Mouse (Mus musculus): ENCODE results near the gene Abhd14b.

The Abhd14b gene

GRCm38 (mm10) chr9:106447348-106447747 lies at the start of gene Abhd14b, which contains the start of gene Abhd14a:
Gene Abhd14b (plus strand): TSS chr9:106447459.
Gene Abhd14a (minus strand): TSS chr9:106447678.
- DNase-seq: peak; percentile 96 to 97

DNA sequence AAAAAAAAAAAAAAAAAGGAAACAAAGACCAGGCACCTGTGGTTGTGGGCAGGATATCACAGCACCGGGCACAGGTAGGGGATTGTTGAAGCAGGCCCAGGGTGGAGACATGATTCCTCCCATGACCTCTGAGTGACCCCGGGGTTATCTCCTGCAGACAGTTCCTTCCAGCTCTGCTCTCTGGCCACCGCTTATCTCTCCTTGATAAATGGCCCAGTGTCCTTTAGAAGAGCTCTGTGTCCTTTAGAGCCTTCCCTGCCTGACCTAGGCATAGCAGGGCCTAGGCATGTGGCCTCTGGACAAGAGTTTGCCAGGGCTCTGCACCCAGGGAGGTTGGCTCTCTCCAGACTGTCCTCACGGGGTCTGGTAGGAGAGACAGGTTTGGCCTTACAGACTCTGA lies 49.5 kb upstream of the Abhd14b start:
- no peak for DNase-seq

DNA sequence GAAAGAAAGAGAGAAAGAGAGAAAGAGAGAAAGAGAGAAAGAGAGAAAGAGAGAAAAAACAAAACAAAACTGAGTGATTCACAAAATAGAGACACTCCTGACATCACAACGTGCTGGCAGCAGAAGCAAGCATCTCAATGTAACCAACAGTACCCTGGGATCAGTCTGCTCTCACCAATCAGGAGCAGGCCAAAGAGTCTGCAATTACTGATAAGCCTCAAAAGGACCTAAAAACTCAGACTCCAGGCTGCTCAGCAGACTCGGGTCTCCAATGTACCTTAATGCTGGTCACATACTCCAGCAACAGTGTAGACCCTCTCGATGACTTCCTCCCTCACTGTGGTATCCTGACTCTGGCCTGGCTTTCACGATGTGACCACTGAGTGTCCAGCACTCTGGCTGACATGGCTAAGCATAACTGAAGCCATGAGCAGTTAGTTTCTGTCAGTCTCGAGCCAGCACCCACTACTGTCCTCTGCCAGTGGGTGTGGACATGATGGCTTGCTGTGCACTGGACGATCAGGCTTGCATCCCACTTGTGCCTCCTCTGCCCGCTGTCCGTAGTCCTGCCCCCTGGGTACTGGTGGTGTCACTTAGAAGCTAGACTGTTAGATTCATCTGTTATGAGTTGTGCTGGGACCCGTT lies 48.5 kb upstream of the Abhd14b start:
- no peak for DNase-seq

GRCm38 (mm10) chr9:106399808-106400207 lies 47.5 kb upstream of the Abhd14b start:
- DNase-seq: no peak

DNA sequence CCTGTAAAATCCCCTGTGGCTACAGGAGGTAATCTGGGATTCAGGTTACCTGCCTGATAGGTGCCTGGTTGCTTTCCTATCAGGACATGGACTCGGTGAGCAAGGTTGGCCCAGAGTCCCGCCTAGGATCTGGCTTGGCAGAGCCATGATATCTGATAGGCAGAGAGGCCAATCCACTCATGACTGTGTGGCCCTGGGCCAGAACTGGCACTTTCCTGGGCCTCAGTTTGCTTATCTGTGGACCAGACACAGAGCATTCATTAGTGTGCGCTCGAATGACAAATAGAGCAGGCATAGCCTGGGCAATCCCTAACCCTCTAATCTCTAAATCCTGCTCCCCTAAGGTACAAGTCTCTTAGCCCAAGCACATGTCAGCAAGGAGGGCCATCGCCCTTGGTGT lies 45.1 kb upstream of the Abhd14b start:
- DNase-seq: no peak

DNA sequence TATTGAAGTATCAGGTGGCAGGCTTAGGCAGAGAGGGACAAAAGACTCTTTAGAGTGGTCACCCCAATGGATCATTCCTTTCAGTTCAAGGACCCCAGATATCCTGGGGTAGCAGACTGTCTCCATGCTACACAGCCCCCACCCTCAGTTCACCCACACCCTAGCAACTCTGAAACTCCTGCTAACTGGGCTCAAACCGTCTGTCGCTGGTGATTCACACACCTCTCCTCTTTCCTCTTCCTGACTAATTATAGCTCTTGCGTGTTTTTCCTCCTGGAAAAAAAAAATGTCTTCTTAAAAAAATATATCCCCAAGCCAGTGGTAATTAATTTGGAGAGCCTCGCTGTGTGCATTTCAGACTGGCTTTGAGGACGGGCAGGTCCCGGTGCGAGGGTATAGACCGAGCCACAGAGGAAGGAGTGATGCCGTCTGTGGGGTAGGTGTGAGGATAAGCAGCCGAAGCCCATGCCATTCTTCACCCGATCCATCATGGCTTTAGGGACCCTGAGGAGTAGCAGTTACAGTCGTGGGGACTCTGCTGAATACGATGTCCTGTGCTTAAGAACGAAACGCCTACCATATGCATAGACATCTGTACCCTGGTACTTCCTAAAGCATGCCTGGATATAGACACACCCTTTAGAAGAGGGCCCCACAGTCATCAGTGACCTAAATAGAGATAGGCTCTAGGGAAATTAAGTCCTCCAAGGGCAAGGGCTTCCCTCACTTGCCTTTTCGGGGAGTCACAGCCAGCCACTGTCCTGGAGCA lies 44.5 kb upstream of the Abhd14b start:
- DNase-seq: no peak

- DNase-seq: peak; percentile 51 to 73
These were observed 42.0 kb upstream of the Abhd14b start for GRCm38 (mm10) chr9:106405275-106405674.

GRCm38 (mm10) chr9:106406443-106407078 lies 40.7 kb upstream of the Abhd14b start:
- DNase-seq: peak; percentile 55 to 58

DNA sequence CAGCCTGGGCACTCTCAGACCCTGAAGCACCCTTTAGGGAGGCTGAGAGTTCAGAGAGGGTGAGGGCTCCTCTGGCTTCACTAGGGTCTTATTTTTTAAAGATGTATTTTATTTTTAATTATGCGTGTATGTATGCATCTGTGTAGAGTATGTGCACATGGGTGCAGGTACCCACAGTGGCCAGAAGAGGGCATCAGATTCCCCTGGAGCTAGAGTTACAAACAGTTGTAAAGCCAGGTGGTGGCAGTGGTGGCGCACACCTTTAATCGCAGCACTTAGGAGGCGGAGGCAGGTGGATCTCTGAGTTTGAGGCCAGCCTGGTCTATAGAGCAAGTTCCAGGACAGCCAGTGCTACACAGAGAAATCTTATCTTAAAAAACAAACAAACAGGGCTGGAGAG lies 38.2 kb upstream of the Abhd14b start:
- no peak for DNase-seq

DNA sequence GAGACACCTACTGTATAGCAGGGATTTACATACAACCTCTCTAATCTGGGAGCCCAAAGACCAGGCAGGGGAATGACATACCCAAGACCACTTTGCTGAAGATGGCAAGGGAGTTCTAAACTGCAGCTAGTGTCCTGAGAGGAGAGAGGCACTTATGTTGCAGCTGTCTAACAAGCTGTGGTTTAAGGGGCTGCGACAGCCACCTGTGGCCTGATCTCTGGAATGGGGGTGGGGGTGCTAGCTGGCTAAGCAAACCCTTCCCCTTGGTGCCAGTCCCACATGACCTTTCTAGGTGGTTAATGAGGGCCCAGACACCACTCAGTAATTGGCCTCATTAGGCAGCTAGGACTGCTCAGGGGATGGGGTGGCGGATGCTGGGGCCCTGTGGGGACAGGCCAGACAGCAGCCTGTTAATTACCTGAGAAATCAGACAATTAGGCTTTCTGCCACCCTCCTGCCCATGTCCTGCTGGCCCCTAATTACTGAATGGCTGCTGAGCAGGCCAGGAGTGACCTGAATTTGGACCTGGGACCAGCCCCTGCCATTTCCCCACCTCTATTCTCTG lies 37.1 kb upstream of the Abhd14b start:
- no peak for DNase-seq

- no peak for DNase-seq
These were observed 36.1 kb upstream of the Abhd14b start for GRCm38 (mm10) chr9:106411091-106411594.

DNA sequence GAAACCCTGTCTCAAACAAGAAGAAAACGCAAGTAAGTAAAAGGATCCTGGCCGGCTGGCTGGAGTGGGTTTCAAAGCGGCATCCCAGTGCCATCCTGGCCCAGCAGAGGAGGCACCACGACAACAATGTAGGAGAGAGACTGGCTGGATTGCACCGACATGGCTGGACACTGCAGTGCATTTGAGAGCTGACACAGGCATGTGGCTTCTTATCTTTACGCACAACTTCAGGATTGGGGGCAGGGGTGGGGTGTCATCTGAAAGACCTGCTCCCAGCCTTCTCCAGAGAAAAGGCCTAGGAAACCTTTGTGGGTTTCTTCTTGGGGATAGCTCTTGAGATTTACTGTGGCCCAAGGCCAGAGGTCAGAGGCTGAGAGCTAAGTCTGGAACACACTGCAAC lies 35.5 kb upstream of the Abhd14b start:
- no peak for DNase-seq

- DNase-seq: no peak
These were observed 35.0 kb upstream of the Abhd14b start for GRCm38 (mm10) chr9:106412210-106412609.

GRCm38 (mm10) chr9:106413606-106414005 lies 33.7 kb upstream of the Abhd14b start:
- no peak for DNase-seq

DNA sequence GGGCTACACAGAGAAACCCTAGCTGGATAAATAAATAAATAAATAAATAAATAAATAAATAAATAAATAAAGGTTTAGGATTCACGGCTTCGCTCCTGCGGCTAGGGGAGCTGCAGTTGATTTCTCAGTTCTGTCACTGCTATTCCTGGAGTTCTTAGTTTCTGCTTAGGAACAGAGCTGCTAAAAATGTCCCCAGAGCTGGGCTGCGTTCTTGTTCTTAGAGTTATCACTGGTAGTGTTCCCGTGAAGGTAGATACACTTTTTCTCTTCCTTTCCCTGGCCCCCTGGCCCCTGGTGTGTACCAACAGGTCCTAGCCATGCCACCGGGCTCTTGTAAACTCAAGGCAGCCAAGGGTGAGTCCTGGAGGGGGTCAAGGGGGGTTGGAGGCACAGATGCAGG lies 30.4 kb upstream of the Abhd14b start:
- no peak for DNase-seq

- DNase-seq: peak; percentile 90 to 94
These were observed 29.2 kb upstream of the Abhd14b start for GRCm38 (mm10) chr9:106417841-106418625.

DNA sequence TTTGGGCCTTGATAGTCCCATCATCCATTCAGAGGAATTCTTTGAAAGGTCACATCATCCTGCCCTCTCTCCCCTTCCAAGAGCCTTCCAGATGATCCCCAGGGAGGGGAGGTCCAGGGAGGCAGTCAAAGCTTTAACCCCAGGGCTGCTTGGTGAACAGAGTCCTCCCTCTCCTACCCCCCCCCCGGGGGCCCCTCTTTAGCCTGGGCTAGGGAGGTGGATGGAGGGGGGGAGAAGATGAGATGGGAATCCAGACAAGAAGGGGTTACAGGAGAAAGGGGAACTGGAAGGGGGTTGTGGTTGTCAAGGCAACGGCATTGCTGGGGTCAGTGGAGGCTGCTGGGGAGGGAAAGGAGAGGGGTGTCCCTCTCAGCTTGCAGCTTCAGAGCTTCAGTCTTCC lies 26.7 kb upstream of the Abhd14b start:
- DNase-seq: peak in 1 of 2 experiments; percentile 25

DNA sequence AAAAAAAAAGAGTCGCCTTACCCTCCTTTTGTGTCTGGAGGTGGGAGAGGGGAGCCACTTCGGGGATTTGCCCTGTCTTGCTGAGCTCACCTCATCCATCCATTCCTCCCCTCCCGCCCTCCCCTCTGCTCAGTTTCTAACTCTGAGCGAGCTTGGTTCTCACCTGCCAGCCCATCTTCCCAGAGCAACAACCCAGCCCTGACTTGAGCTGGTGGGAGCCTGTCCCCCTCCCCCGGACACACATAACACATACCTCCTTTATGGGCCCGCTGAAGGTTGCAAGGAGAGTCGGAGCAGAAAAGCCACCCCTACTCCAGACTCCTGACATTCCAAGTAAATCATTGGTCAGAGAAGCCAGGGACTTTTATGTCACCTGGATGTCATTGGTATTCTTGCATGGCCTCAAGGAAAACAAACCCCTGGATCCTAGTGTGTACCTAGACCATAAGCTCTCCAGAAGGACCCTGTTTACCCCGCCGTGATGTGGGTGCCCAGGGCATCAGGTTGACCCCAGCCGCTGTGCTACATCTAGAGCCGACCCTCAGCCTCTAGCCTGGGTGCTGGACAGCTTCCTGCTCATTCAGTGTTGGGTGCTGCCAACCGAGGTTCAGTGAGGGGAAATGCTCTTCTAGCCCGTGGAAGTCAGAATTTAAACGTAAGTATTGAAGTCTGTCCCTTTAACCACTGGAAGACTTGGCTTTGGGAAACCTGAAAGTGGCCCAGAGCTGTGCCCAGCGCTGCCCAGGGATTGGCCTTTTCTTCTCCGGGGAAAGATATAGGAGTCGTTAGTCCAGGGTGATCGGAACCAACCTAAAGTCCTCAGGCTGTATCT lies 26.0 kb upstream of the Abhd14b start:
- DNase-seq: peak in 1 of 2 experiments; percentile 32

DNA sequence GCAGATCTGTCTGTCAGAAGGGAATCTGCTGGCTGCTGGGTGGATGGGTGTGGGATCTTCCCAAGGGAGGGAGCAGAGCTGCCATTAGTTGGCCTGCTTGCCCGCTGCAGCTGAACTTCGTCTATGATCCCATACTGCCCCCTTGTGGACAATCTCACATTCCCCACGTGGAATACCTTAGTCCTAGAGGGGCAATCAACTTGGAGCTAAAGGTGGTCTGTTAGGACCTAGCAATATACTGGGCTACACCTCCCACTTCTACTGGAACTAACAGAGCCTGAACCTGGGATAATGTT lies 25.4 kb upstream of the Abhd14b start:
- peak; percentile 86 to 92 for DNase-seq

- DNase-seq: no peak
These were observed 18.5 kb upstream of the Abhd14b start for GRCm38 (mm10) chr9:106428719-106429220.

DNA sequence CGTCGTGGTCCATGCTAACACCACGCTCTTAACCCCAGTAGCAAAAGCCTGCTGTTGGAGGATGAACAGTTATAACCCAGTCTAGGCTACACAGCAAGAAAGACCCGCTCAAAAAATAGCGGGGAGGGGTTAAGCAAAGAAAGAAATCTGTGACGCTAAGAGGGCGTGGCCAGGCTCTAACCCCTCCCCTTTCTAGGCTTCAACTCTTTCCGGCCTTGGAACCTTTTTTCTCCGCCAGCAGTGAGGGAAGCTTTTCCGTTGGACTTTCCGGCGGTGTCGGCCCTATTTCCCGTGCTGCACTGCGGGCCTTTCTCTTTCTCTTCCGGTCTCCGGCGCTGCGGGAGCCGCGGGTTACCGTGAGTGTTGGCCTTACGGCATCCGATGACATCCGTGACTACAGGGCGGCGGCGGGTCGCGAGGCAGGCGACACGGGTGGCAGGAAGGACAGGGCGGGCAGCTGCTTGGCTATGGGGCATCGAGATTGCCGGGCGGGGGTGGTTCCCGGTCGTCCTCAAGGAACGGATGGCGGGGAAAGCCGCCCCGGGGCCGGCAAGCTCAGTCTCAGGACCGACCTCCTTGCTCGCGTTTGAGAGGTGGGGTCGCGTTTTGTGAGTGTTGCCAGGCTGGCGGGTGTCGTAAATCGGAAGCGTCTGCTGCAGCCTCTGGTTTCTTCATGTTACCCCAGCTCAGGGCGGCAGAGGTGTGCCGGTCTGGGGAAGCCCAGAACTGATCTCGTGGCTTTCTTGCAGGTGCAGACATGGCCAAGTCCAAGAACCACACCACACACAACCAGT lies 17.8 kb upstream of the Abhd14b start, which contains the start of gene Rpl29:
Gene Rpl29 (plus strand): TSS at position 234 of the 794 bp plus-strand sequence.
- DNase-seq: peak; percentile 97

Measured in kidney, postnatal 4 days (tissue).